Mouse (Mus musculus): ENCODE measurements around the gene Tstd1. TPM values are rescaled to one million over a fixed set of nuclear protein-coding genes. Genes with fewer than 3 reads are reported as not detected.

Tstd1 gene
- polyA plus RNA-seq, 1 experiment from 2014 or later, result 3.3 TPM

DNA sequence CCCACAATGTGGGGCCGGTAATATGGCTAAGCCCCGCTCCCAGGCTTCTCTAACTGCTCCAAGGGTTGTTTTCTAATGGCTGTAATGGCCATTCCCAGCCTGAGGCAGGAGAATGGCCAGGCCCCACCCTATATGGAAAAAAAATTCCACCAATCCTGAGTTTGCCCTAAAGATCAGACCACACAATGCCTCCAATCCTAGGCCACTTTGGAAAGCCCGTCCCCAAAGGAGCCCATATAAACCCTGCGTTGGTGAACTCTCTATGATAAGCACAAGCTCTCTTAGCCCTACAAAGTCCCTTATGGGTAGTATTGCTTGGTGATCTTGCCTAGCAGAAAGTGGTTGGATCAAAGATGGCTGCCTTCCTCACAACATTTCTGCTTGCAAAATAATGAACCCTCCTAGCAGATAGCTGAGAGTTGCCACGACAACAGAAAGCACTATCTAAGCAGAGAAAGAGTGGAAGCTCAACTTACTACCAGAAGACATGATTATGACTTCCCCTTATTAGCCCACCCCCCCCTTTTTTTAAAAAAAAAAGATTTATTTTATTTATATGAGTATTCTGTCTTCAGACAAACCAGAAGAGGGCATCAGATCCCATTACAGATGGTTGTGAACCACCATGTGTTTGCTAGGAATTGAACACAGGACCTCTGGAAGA is 47.2 kb downstream of the Tstd1 start:
- no peak overlapping the region for H3K4me2 ChIP-seq (ENCODE audit: low read depth, severe bottlenecking)
- WGBS, result 87% methylated on average over 5 of the region's 5 CpGs
- H3K4me1 ChIP-seq (ENCODE audit: control insufficient read depth, insufficient read depth, low read length), result no peaks in the 10 kb centered on the region
- no peaks in the 10 kb centered on the region for H3K27me3 ChIP-seq (ENCODE audit: control insufficient read depth, insufficient read depth, low read length)
- H3K4me3 ChIP-seq (ENCODE audit: low read depth, low read length), result no peak overlapping the region
- no peaks in the 10 kb centered on the region for H3K9me3 ChIP-seq (ENCODE audit: control insufficient read depth, low read length)
- no peaks in the 10 kb centered on the region for H3K36me3 ChIP-seq (ENCODE audit: control insufficient read depth, insufficient read depth, low read length)
- H3K9ac ChIP-seq (ENCODE audit: low read length), result no peak overlapping the region
- DNase-seq (ENCODE audit: low spot score) (no peak), ATAC-seq (ENCODE audit: insufficient number of reproducible peaks, low FRiP score, low TSS enrichment, low read depth) (no peak)
- no peak overlapping the region for H3K27ac ChIP-seq (replicated peaks; ENCODE audit: low read depth, low read length)

DNA sequence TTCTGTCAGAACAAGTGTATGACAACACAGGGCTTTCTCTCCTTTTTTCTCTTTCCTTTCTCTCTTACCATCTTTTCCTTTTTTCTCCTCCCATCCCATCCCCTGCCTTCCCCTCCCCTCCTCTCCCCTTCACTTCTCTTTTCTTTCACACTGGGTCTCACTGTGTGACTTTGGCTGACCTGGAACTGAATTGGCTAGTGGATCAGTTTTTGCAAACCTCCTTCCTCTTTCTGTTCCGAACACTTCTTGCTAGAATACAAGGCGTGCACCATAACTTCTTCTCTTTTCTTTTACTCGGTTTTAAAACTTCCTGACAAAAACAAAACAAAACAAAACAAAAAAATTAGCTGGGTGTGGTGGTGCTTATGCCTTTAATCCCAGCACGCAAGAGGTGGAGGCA is 47.9 kb downstream of the Tstd1 start:
- WGBS, result 85% methylated on average over 4 of the region's 4 CpGs
- Histone ChIP-seq H3K4me2 (ENCODE audit: low read depth, severe bottlenecking) (no peak overlapping the region), H3K4me3 (ENCODE audit: low read depth, low read length) (no peak overlapping the region), H3K9me3 (ENCODE audit: control insufficient read depth, low read length) (no peaks in the 10 kb centered on the region), H3K27me3 (ENCODE audit: control insufficient read depth, insufficient read depth, low read length) (no peaks in the 10 kb centered on the region), H3K4me1 (ENCODE audit: control insufficient read depth, insufficient read depth, low read length) (no peaks in the 10 kb centered on the region), H3K9ac (ENCODE audit: low read length) (no peak overlapping the region), H3K36me3 (ENCODE audit: control insufficient read depth, insufficient read depth, low read length) (no peaks in the 10 kb centered on the region), H3K27ac (replicated peaks; ENCODE audit: low read depth, low read length) (no peak overlapping the region)
- DNase-seq (ENCODE audit: low spot score) (no peak), ATAC-seq (ENCODE audit: insufficient number of reproducible peaks, low FRiP score, low TSS enrichment, low read depth) (no peak)

DNA sequence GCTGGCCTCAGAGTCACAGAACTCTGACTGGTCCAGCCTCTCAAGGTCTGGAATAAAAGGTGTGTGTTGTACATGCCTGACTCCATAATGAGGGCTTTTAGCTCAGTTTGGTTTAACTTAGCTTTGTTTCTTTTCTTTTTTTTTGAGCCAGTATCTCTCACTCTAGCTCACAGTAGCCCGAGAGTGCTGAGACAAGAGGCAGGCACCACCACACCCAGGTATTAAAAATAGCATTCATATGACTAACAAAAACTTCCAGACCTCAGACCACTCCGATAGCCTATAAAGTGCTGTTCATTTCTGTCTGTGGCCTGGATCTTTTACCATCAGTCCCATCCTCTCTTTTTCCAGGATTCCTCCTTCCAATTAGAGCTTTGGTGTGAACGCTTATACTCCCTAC is 51.0 kb downstream of the Tstd1 start:
- H3K4me3 ChIP-seq (ENCODE audit: low read depth, low read length), result no peak overlapping the region
- ATAC-seq (ENCODE audit: insufficient number of reproducible peaks, low FRiP score, low TSS enrichment, low read depth), result no peak
- no peak for DNase-seq (ENCODE audit: low spot score)
- no peaks in the 10 kb centered on the region for H3K27me3 ChIP-seq (ENCODE audit: control insufficient read depth, insufficient read depth, low read length)
- H3K36me3 ChIP-seq (ENCODE audit: control insufficient read depth, insufficient read depth, low read length), result no peaks in the 10 kb centered on the region
- no peaks in the 10 kb centered on the region for H3K9me3 ChIP-seq (ENCODE audit: control insufficient read depth, low read length)
- no peak overlapping the region for H3K9ac ChIP-seq (ENCODE audit: low read length)
- H3K4me2 ChIP-seq (ENCODE audit: low read depth, severe bottlenecking), result no peak overlapping the region
- H3K4me1 ChIP-seq (ENCODE audit: control insufficient read depth, insufficient read depth, low read length), result no peaks in the 10 kb centered on the region
- 93% methylated on average over 3 of the region's 3 CpGs for WGBS
- no peak overlapping the region for H3K27ac ChIP-seq (replicated peaks; ENCODE audit: low read depth, low read length)

Other genes starting within 250 kb of the Tstd1 start
- 2.7 and 4.3 TPM in 2 replicates for gene Pcp4l1, start 222.6 kb upstream of the Tstd1 start, polyA plus RNA-seq (2014; fragmentation: Nextera tagmentation; extraction: Ambion mirVana)
- 0.15 and 0.21 TPM in 2 replicates for gene Nr1i3, start 204.9 kb upstream of the Tstd1 start, polyA plus RNA-seq (2014; fragmentation: Nextera tagmentation; extraction: Ambion mirVana)
- 25.4 and 26.4 TPM in 2 replicates for gene Tomm40l, start 196.4 kb upstream of the Tstd1 start, polyA plus RNA-seq (2014; fragmentation: Nextera tagmentation; extraction: Ambion mirVana)
- 2.8 and 4.6 TPM in 2 replicates for gene Apoa2, start 193.8 kb upstream of the Tstd1 start, polyA plus RNA-seq (2014; fragmentation: Nextera tagmentation; extraction: Ambion mirVana)
- gene Fcer1g, start 184.5 kb upstream of the Tstd1 start, polyA plus RNA-seq (2014; fragmentation: Nextera tagmentation; extraction: Ambion mirVana), result 13.2 and 13.6 TPM in 2 replicates
- gene Adamts4, start 168.5 kb upstream of the Tstd1 start, polyA plus RNA-seq (2014; fragmentation: Nextera tagmentation; extraction: Ambion mirVana), result 5.5 and 5.6 TPM in 2 replicates
- gene Ndufs2, start 167.5 kb upstream of the Tstd1 start, polyA plus RNA-seq (2014; fragmentation: Nextera tagmentation; extraction: Ambion mirVana), result 260 and 264 TPM in 2 replicates
- 68.9 and 78.2 TPM in 2 replicates for gene B4galt3, start 148.5 kb upstream of the Tstd1 start, polyA plus RNA-seq (2014; fragmentation: Nextera tagmentation; extraction: Ambion mirVana)
- gene Ppox, start 137.7 kb upstream of the Tstd1 start, polyA plus RNA-seq (2014; fragmentation: Nextera tagmentation; extraction: Ambion mirVana), result 65.0 and 71.0 TPM in 2 replicates
- 111 and 114 TPM in 2 replicates for gene Usp21, start 130.9 kb upstream of the Tstd1 start, polyA plus RNA-seq (2014; fragmentation: Nextera tagmentation; extraction: Ambion mirVana)
- 111 and 115 TPM in 2 replicates for gene Ufc1, start 123.8 kb upstream of the Tstd1 start, polyA plus RNA-seq (2014; fragmentation: Nextera tagmentation; extraction: Ambion mirVana)
- gene Dedd, start 89.7 kb upstream of the Tstd1 start, polyA plus RNA-seq (2014; fragmentation: Nextera tagmentation; extraction: Ambion mirVana), result 51.7 and 55.7 TPM in 2 replicates
- 29.2 and 31.9 TPM in 2 replicates for gene Nit1, start 73.2 kb upstream of the Tstd1 start, polyA plus RNA-seq (2014; fragmentation: Nextera tagmentation; extraction: Ambion mirVana)
- 61.8 and 68.3 TPM in 2 replicates for gene Pfdn2, start 73.2 kb upstream of the Tstd1 start, polyA plus RNA-seq (2014; fragmentation: Nextera tagmentation; extraction: Ambion mirVana)
- gene Klhdc9, start 58.1 kb upstream of the Tstd1 start, polyA plus RNA-seq (2014; fragmentation: Nextera tagmentation; extraction: Ambion mirVana), result 1.4 and 2.3 TPM in 2 replicates
- gene Nectin4, start 48.8 kb upstream of the Tstd1 start, polyA plus RNA-seq (2014; fragmentation: Nextera tagmentation; extraction: Ambion mirVana), result 2.9 and 3.1 TPM in 2 replicates
- 0.55 and 0.70 TPM in 2 replicates for gene Arhgap30, start 29.9 kb upstream of the Tstd1 start, polyA plus RNA-seq (2014; fragmentation: Nextera tagmentation; extraction: Ambion mirVana)
- 114 and 124 TPM in 2 replicates for gene Usf1, start 7.6 kb upstream of the Tstd1 start, polyA plus RNA-seq (2014; fragmentation: Nextera tagmentation; extraction: Ambion mirVana)
- gene F11r, start 18.7 kb downstream of the Tstd1 start, polyA plus RNA-seq (2014; fragmentation: Nextera tagmentation; extraction: Ambion mirVana), result 26.7 and 28.4 TPM in 2 replicates
- 7.1 and 10.3 TPM in 2 replicates for gene Alyref2, start 84.6 kb downstream of the Tstd1 start, polyA plus RNA-seq (2014; fragmentation: Nextera tagmentation; extraction: Ambion mirVana)
- not detected in 2 replicates for gene Itln1, start 116.4 kb downstream of the Tstd1 start, polyA plus RNA-seq (2014; fragmentation: Nextera tagmentation; extraction: Ambion mirVana)
- gene Cd244a, start 140.3 kb downstream of the Tstd1 start, polyA plus RNA-seq (2014; fragmentation: Nextera tagmentation; extraction: Ambion mirVana), result not detected in 2 replicates
- not detected in 2 replicates for gene Ly9, start 188.5 kb downstream of the Tstd1 start, polyA plus RNA-seq (2014; fragmentation: Nextera tagmentation; extraction: Ambion mirVana)
- not detected in 2 replicates for gene Slamf7, start 234.2 kb downstream of the Tstd1 start, polyA plus RNA-seq (2014; fragmentation: Nextera tagmentation; extraction: Ambion mirVana)

Measured in limb, embryonic 11.5 days (tissue).